Mouse (Mus musculus): ENCODE measurements around the gene Glis3.

Glis3 gene

GRCm38 (mm10) chr19:28234676-28235075 is 445.2 kb downstream of the Glis3 start:
- DNase-seq: no peak

DNA sequence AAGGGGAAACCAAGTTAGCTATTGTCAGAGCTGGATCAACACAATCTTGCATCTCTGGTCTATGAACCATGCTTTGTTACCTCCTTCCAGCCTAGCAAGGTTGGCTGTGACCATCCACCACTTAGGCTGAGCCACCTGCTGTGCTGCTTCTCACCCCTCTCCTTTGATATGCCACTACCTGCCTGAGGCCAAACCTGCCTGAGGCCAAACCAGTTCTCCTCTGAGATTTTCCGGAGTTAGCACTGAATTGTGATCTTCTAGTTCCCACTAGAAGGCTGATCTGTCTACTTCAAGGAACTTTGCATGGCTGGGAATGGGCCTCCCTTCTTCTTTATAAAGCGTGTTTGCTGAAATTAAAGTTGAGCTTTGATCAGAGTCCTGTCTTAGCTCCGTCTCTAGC is 448.4 kb downstream of the Glis3 start:
- DNase-seq: no peak

GRCm38 (mm10) chr19:28227526-28227925 is 452.4 kb downstream of the Glis3 start:
- no peak for DNase-seq

- no peak for DNase-seq
Measured at GRCm38 (mm10) chr19:28225651-28226050, 454.2 kb downstream of the Glis3 start.

DNA sequence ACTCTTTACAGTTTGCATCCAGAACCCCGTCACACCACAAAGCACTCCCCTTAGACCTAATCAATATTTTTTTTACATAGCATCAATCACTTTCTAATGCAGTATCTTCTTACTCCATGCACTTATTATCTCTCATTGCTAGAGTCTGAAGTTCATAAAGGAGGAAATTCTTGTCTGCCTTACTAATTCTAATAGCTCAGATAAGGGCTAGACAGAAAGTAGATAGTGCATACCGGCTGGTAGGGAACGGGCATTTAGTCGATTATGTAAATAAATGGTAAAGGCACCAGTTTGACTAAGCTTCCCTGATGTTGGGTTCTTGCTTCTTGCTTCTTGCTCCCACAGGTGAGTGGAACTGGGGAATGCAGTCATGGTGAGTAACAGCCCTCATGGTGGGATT is 468.2 kb downstream of the Glis3 start:
- DNase-seq: no peak

Measured in kidney, postnatal 4 days (tissue).